Mouse (Mus musculus) adrenal gland, postnatal 36 days (tissue): ENCODE results near the gene Batf. TPM values are rescaled to one million over a fixed set of nuclear protein-coding genes. Genes with fewer than 3 reads are reported as not detected.

Source experiments
- DNase-seq, 2 experiments: peaks; one replicate each; pipeline ENCODE4 v3.0.0; 2021; ENCODE audit warnings: mixed read lengths in 1 of 2
- long read RNA-seq, 2 experiments: library from polyadenylated mRNA; stranded (forward); transcript quantifications; one replicate each; pipeline ENCODE4 v2.0.0; 2021; ENCODE audit warnings: borderline sequencing depth in 2 of 2
- total RNA-seq, 2 experiments: library from RNA; stranded (reverse); gene quantifications; 2 replicates each; pipeline ENCODE4 v1.2.3; 2021

Gene Batf
- total RNA-seq = under 1 TPM; 0.59 to 0.86 TPM
- long read RNA-seq, experiment 1 = 0 reads
- long read RNA-seq, experiment 2 = 0 reads

GRCm38 (mm10) chr12:85686466-85687216 is at the start of gene Batf:
TSS of gene Batf (plus strand) at chr12:85686669.
- DNase-seq = no peak

- no peak for DNase-seq
These were observed 48.5 kb upstream of the Batf start for GRCm38 (mm10) chr12:85637932-85638331.

- no peak for DNase-seq
These were observed 47.7 kb upstream of the Batf start for GRCm38 (mm10) chr12:85638541-85639325.

GRCm38 (mm10) chr12:85639326-85640008 is 47.0 kb upstream of the Batf start:
- DNase-seq = peak in 1 of 2 experiments; percentile 41

- DNase-seq = no peak
These were observed 45.5 kb upstream of the Batf start for GRCm38 (mm10) chr12:85640852-85641563.

GRCm38 (mm10) chr12:85641564-85641931 is 44.9 kb upstream of the Batf start:
- DNase-seq = no peak

- no peak for DNase-seq
These were observed 42.7 kb upstream of the Batf start for GRCm38 (mm10) chr12:85643735-85644134.

GRCm38 (mm10) chr12:85645664-85646063 is 40.8 kb upstream of the Batf start:
- DNase-seq = peak; percentile 34 to 60

GRCm38 (mm10) chr12:85647346-85647745 is 39.1 kb upstream of the Batf start:
- DNase-seq = peak; percentile 28 to 57

GRCm38 (mm10) chr12:85647955-85648354 is 38.5 kb upstream of the Batf start:
- DNase-seq = no peak

GRCm38 (mm10) chr12:85659319-85659718 is 27.1 kb upstream of the Batf start:
- no peak for DNase-seq

- DNase-seq = no peak
These were observed 25.6 kb upstream of the Batf start for GRCm38 (mm10) chr12:85660855-85661254.

- DNase-seq = peak in 1 of 2 experiments; percentile 57
These were observed 24.2 kb upstream of the Batf start for GRCm38 (mm10) chr12:85662232-85662631.

GRCm38 (mm10) chr12:85662896-85663295 is 23.6 kb upstream of the Batf start:
- DNase-seq = peak; percentile 76 to 84

- DNase-seq = no peak
These were observed 20.4 kb upstream of the Batf start for GRCm38 (mm10) chr12:85666112-85666511.

- no peak for DNase-seq
These were observed 19.4 kb upstream of the Batf start for GRCm38 (mm10) chr12:85667071-85667470.

- no peak for DNase-seq
These were observed 17.8 kb upstream of the Batf start for GRCm38 (mm10) chr12:85668696-85669095.

- DNase-seq = no peak
These were observed 16.4 kb upstream of the Batf start for GRCm38 (mm10) chr12:85670080-85670479.

- no peak for DNase-seq
These were observed 12.6 kb upstream of the Batf start for GRCm38 (mm10) chr12:85673914-85674313.

GRCm38 (mm10) chr12:85679117-85679516 is 7.4 kb upstream of the Batf start:
- DNase-seq = no peak

GRCm38 (mm10) chr12:85679808-85680207 is 6.7 kb upstream of the Batf start:
- no peak for DNase-seq

GRCm38 (mm10) chr12:85682328-85682727 is 4.1 kb upstream of the Batf start:
- DNase-seq = no peak
